In genomic region chr6:32065789-32066510, GRCm38 (mm10) we compare ENCODE assay signal across 25 mouse cellular contexts. TPM values are rescaled to one million over a fixed set of nuclear protein-coding genes. Genes with fewer than 3 reads are reported as not detected.
DNase-seq lines count a peak whose midpoint lies in the region; ATAC-seq and TF ChIP-seq lines count a peak whose summit lies in the region.
"Had no signal": no experiment of that assay in that cellular context is flagged by ENCODE, and none has a peak within 500 bp of the region (broad histone marks: within the 10 kb centered on the region; RNA-seq: fewer than 3 reads in every experiment).

No protein-coding gene starts in this region.

- no peak for TF ChIP-seq CTCF in midbrain, postnatal 0 days (IDR thresholded peaks at IDR 0.05)
- TF ChIP-seq CTCF in heart, adult 2 months (IDR thresholded peaks at IDR 0.05): no peak

- no peaks in the 10 kb centered on the region for H3K79me2 ChIP-seq in heart, adult 2 months (replicated peaks; ENCODE audit: control insufficient read depth, insufficient read depth, low read length)

- no peaks in the 10 kb centered on the region for H3K27me3 ChIP-seq in forebrain, embryonic 15.5 days
- H3K27me3 ChIP-seq in forebrain, embryonic 11.5 days (ENCODE audit: control insufficient read depth, insufficient read depth, low read length): no peaks in the 10 kb centered on the region
- H3K27me3 ChIP-seq in midbrain, postnatal 0 days (ENCODE audit: insufficient read depth, low read length): no peaks in the 10 kb centered on the region
- no peaks in the 10 kb centered on the region for H3K27me3 ChIP-seq in midbrain, embryonic 14.5 days (ENCODE audit: control insufficient read depth, insufficient read depth, low read length)
- no peaks in the 10 kb centered on the region for H3K27me3 ChIP-seq in hindbrain, embryonic 13.5 days
- no peaks in the 10 kb centered on the region for H3K27me3 ChIP-seq in heart, adult 2 months (ENCODE audit: control insufficient read depth, insufficient read depth, low read length)
- H3K27me3 ChIP-seq: embryonic facial prominence, embryonic 13.5 days; limb, embryonic 15.5 days had no signal

- no peak for DNase-seq in forebrain, embryonic 11.5 days (ENCODE audit: low spot score)
- DNase-seq in layer of hippocampus, adult 11-12 months (ENCODE audit: low spot score): peak; percentile 26
- DNase-seq in layer of hippocampus, adult 9-10 months (ENCODE audit: low spot score): no peak
- DNase-seq in midbrain, postnatal 0 days (ENCODE audit: low spot score): peak; percentile 36
- DNase-seq in midbrain, embryonic 14.5 days: no peak
- no peak for DNase-seq in heart, adult 2 months
- DNase-seq: adrenal gland, postnatal 10 days; B cell, adult 2 months; cerebellum, adult 8-10 months; heart, postnatal 4 days; right cerebral cortex, adult 18-20 months; thymus, postnatal 14 days had no signal

- peak; percentile 71 for ATAC-seq in forebrain, embryonic 15.5 days (replicated peaks)
- ATAC-seq in forebrain, embryonic 11.5 days (replicated peaks; ENCODE audit: low FRiP score): no peak
- ATAC-seq in midbrain, postnatal 0 days (ENCODE audit: low FRiP score): no peak
- no peak for ATAC-seq in midbrain, embryonic 14.5 days (ENCODE audit: low FRiP score, low TSS enrichment)
- ATAC-seq in hindbrain, embryonic 13.5 days (ENCODE audit: low FRiP score): no peak
- ATAC-seq: liver, postnatal 0 days; midbrain, embryonic 16.5 days had no signal

- no peak for TF ChIP-seq EP300 in heart, adult 2 months (IDR thresholded peaks at IDR 0.05; ENCODE audit: insufficient read depth, low read depth, low read length)

- no peaks in the 10 kb centered on the region for H3K9me3 ChIP-seq in forebrain, embryonic 15.5 days
- no peaks in the 10 kb centered on the region for H3K9me3 ChIP-seq in forebrain, embryonic 11.5 days (ENCODE audit: control insufficient read depth, low read length)
- no peaks in the 10 kb centered on the region for H3K9me3 ChIP-seq in midbrain, postnatal 0 days (ENCODE audit: low read length)
- no peaks in the 10 kb centered on the region for H3K9me3 ChIP-seq in midbrain, embryonic 14.5 days (ENCODE audit: control insufficient read depth, low read length)
- no peaks in the 10 kb centered on the region for H3K9me3 ChIP-seq in hindbrain, embryonic 13.5 days
- H3K9me3 ChIP-seq: embryonic facial prominence, embryonic 13.5 days; limb, embryonic 15.5 days; megakaryocyte, embryonic 14.5 days had no signal

- H3K9ac ChIP-seq in forebrain, embryonic 15.5 days (replicated peaks): no peak overlapping the region
- no peak overlapping the region for H3K9ac ChIP-seq in forebrain, embryonic 11.5 days (ENCODE audit: low read length)
- no peak overlapping the region for H3K9ac ChIP-seq in midbrain, postnatal 0 days (replicated peaks; ENCODE audit: low read length, poor library complexity, severe bottlenecking)
- H3K9ac ChIP-seq in midbrain, embryonic 14.5 days (replicated peaks; ENCODE audit: low read length): no peak overlapping the region
- no peak overlapping the region for H3K9ac ChIP-seq in hindbrain, embryonic 13.5 days
- H3K9ac ChIP-seq in heart, adult 2 months (ENCODE audit: low read depth, low read length): no peak overlapping the region
- H3K9ac ChIP-seq: embryonic facial prominence, embryonic 13.5 days; limb, embryonic 15.5 days; liver, postnatal 0 days had no signal

- H3K4me1 ChIP-seq in forebrain, embryonic 15.5 days: 0 out of 2 replicates have a peak, but pooled peaks cover 11% of the 10 kb centered on the region
- H3K4me1 ChIP-seq in forebrain, embryonic 11.5 days (replicated peaks; ENCODE audit: control insufficient read depth, insufficient read depth, low read length): no peaks in the 10 kb centered on the region
- H3K4me1 ChIP-seq in midbrain, postnatal 0 days (ENCODE audit: insufficient read depth, low read length): no peaks in the 10 kb centered on the region
- no peaks in the 10 kb centered on the region for H3K4me1 ChIP-seq in midbrain, embryonic 14.5 days (ENCODE audit: control insufficient read depth, insufficient read depth, low read length)
- peaks cover 12% of the 10 kb centered on the region; the same call in 1 of the 2 replicates for H3K4me1 ChIP-seq in hindbrain, embryonic 13.5 days (replicated peaks)
- H3K4me1 ChIP-seq in heart, adult 2 months (ENCODE audit: control insufficient read depth, insufficient read depth, low read length): no peaks in the 10 kb centered on the region
- H3K4me1 ChIP-seq: embryonic facial prominence, embryonic 13.5 days; limb, embryonic 15.5 days had no signal

- no peak overlapping the region for H3K4me2 ChIP-seq in forebrain, embryonic 15.5 days (replicated peaks)
- H3K4me2 ChIP-seq in forebrain, embryonic 11.5 days (ENCODE audit: low read depth, low read length, severe bottlenecking): no peak overlapping the region
- H3K4me2 ChIP-seq in midbrain, postnatal 0 days (ENCODE audit: low read depth, low read length, poor library complexity, severe bottlenecking): no peak overlapping the region
- no peak overlapping the region for H3K4me2 ChIP-seq in midbrain, embryonic 14.5 days (ENCODE audit: low read length)
- no peak overlapping the region for H3K4me2 ChIP-seq in hindbrain, embryonic 13.5 days
- H3K4me2 ChIP-seq: embryonic facial prominence, embryonic 13.5 days; limb, embryonic 15.5 days had no signal

- no peak overlapping the region for H3K4me3 ChIP-seq in forebrain, embryonic 15.5 days
- H3K4me3 ChIP-seq in forebrain, embryonic 11.5 days (ENCODE audit: low read depth, low read length): no peak overlapping the region
- H3K4me3 ChIP-seq in midbrain, postnatal 0 days (ENCODE audit: low read depth, low read length): no peak overlapping the region
- no peak overlapping the region for H3K4me3 ChIP-seq in midbrain, embryonic 14.5 days (replicated peaks; ENCODE audit: low read depth, low read length)
- no peak overlapping the region for H3K4me3 ChIP-seq in hindbrain, embryonic 13.5 days
- H3K4me3 ChIP-seq in heart, adult 2 months: no peak overlapping the region
- H3K4me3 ChIP-seq: embryonic facial prominence, embryonic 13.5 days; limb, embryonic 15.5 days; megakaryocyte, embryonic 14.5 days had no signal

- no peak for TF ChIP-seq POLR2A in heart, adult 2 months (IDR thresholded peaks at IDR 0.05; ENCODE audit: insufficient read depth, low read depth, low read length)

- intact Hi-C loops in heart, adult 2 months (cut with DNase I): no loop called here

- peak overlapping the region; percentile 65; the same call in 1 of the 2 replicates for H3K27ac ChIP-seq in forebrain, embryonic 15.5 days (replicated peaks)
- no peak overlapping the region for H3K27ac ChIP-seq in forebrain, embryonic 11.5 days (ENCODE audit: low read depth, low read length)
- no peak overlapping the region for H3K27ac ChIP-seq in midbrain, postnatal 0 days (ENCODE audit: low read depth, low read length)
- H3K27ac ChIP-seq in midbrain, embryonic 14.5 days (replicated peaks; ENCODE audit: low read depth, low read length): no peak overlapping the region
- no peak overlapping the region for H3K27ac ChIP-seq in hindbrain, embryonic 13.5 days
- H3K27ac ChIP-seq in heart, adult 2 months: no peak overlapping the region
- H3K27ac ChIP-seq: embryonic facial prominence, embryonic 13.5 days; limb, embryonic 15.5 days had no signal

- no peaks in the 10 kb centered on the region for H3K36me3 ChIP-seq in forebrain, embryonic 15.5 days
- H3K36me3 ChIP-seq in forebrain, embryonic 11.5 days (ENCODE audit: control insufficient read depth, insufficient read depth, low read length): no peaks in the 10 kb centered on the region
- H3K36me3 ChIP-seq in midbrain, postnatal 0 days (ENCODE audit: insufficient read depth, low read length): no peaks in the 10 kb centered on the region
- H3K36me3 ChIP-seq in midbrain, embryonic 14.5 days (ENCODE audit: control insufficient read depth, insufficient read depth, low read length): no peaks in the 10 kb centered on the region
- no peaks in the 10 kb centered on the region for H3K36me3 ChIP-seq in hindbrain, embryonic 13.5 days
- no peaks in the 10 kb centered on the region for H3K36me3 ChIP-seq in heart, adult 2 months (ENCODE audit: control insufficient read depth, insufficient read depth, low read length)
- H3K36me3 ChIP-seq: embryonic facial prominence, embryonic 13.5 days; limb, embryonic 15.5 days had no signal

- WGBS in forebrain, embryonic 15.5 days: 56% methylated on average over 10 of the region's 10 CpGs
- 92% methylated on average over 10 of the region's 10 CpGs for WGBS in forebrain, embryonic 11.5 days
- WGBS in midbrain, postnatal 0 days: 81% methylated on average over 10 of the region's 10 CpGs
- WGBS in midbrain, embryonic 14.5 days: 89% methylated on average over 10 of the region's 10 CpGs
- WGBS in hindbrain, embryonic 13.5 days: 89% methylated on average over 10 of the region's 10 CpGs
- 74% methylated on average over 10 of the region's 10 CpGs for WGBS in heart, adult 2 months

RNA-seq across cellular contexts. Expression of gene 1700012A03Rik, which starts 15.9 kb away (rescaled TPM):
- not detected in 2 replicates for polyA plus RNA-seq in forebrain, embryonic 15.5 days (2015; fragmentation: Nextera tagmentation; extraction: Ambion mirVana)
- not detected in 2 replicates for polyA plus RNA-seq in forebrain, embryonic 11.5 days (2014; fragmentation: Nextera tagmentation; extraction: Ambion mirVana)
- not detected in 2 replicates for total RNA-seq in midbrain, postnatal 0 days (2014; rRNA removed)
- not detected in 2 replicates for polyA plus RNA-seq in midbrain, postnatal 0 days (2015; fragmentation: Nextera tagmentation; extraction: Ambion mirVana)
- not detected in 2 replicates for polyA plus RNA-seq in midbrain, embryonic 14.5 days (2014; fragmentation: Nextera tagmentation; extraction: Ambion mirVana)
- polyA plus RNA-seq in hindbrain, embryonic 13.5 days (2015; fragmentation: Nextera tagmentation; extraction: Ambion mirVana): not detected in 2 replicates
- total RNA-seq in heart, adult 2 months (2021): not detected
- polyA plus RNA-seq in heart, adult 2 months (2012; rRNA removed): 0.23 TPM in 1 of 2 replicates, not detected in the other
- total RNA-seq: adrenal gland, postnatal 10 days; gastrocnemius, adult 18-20 months; heart, postnatal 4 days; layer of hippocampus, adult 8-10 months; left cerebral cortex, postnatal 10 days had no signal
- polyA plus RNA-seq: cortical plate, adult 2 months; embryonic facial prominence, embryonic 13.5 days; heart, embryonic 14.5 days; limb, embryonic 15.5 days; liver, postnatal 0 days; midbrain, embryonic 16.5 days; small intestine, adult 2 months had no signal

Comparison
In these comparisons a context has a peak if more than half of its experiments do, and no peak if none do; other contexts are left out.
1. DNase-seq: peak in layer of hippocampus, adult 11-12 months (single experiment) and midbrain, postnatal 0 days (single experiment); none in forebrain, embryonic 11.5 days (single experiment), layer of hippocampus, adult 9-10 months (single experiment), midbrain, embryonic 14.5 days (single experiment) and heart, adult 2 months (0 of 2).